Mouse (Mus musculus) splenic B cell, adult 2 months (primary cell): Measurements from ENCODE around the gene Dusp27.

Source experiments
- DNase-seq: peaks from one replicate; pipeline ENCODE4 v3.0.0-alpha.2; 2011; ENCODE audit warnings: low read depth, low spot score
- H3K27me3 ChIP-seq: 2 replicates; pipeline ENCODE4 v1.6.1; 2012; ENCODE audit warnings: mild to moderate bottlenecking, low read length, moderate library complexity, mixed read lengths; ENCODE audit not compliant: control insufficient read depth, poor library complexity, insufficient read depth, severe bottlenecking
- H3K36me3 ChIP-seq: 2 replicates; pipeline ENCODE4 v1.6.1; 2012; ENCODE audit warnings: mild to moderate bottlenecking, low read length, moderate library complexity, mixed read lengths; ENCODE audit not compliant: control insufficient read depth, poor library complexity, insufficient read depth, severe bottlenecking

The Dusp27 gene

GRCm38 (mm10) chr1:166127719-166128118 is at the start of gene Dusp27:
Dusp27 (minus strand) TSS chr1:166127922.
- DNase-seq: no peak
- H3K36me3 ChIP-seq: no peaks in the 10 kb centered on the region

GRCm38 (mm10) chr1:166173621-166174020 is 45.9 kb upstream of the Dusp27 start:
- DNase-seq: no peak
- H3K27me3 ChIP-seq: no peaks in the 10 kb centered on the region

More at GRCm38 (mm10) chr1:166127719-166128118, at the start of gene Dusp27:
- H3K27me3 ChIP-seq: no peaks in the 10 kb centered on the region

GRCm38 (mm10) chr1:166172992-166173391 is 45.3 kb upstream of the Dusp27 start:
- no peaks in the 10 kb centered on the region for H3K36me3 ChIP-seq
- no peak for DNase-seq
- no peaks in the 10 kb centered on the region for H3K27me3 ChIP-seq

More at GRCm38 (mm10) chr1:166173621-166174020, 45.9 kb upstream of the Dusp27 start:
- no peaks in the 10 kb centered on the region for H3K36me3 ChIP-seq

DNA sequence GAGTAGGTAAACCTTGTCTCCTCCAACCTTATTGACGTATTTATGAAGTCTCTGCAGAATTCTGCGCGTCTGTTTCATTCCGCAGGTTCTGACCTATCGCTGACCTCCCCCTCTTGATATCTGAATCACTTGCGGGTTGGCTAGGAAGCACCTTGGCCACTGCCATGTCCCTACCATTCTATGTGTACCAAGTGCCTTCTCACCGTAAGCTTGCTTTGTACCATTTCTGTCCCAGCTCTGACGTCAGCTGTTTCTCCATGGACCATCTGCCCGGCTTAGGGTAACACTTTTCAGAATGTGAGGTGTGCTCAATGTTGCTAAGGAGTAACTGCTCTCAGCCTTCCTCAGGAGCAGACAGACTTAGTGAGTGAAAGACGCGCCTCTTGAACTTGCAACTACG is 43.1 kb upstream of the Dusp27 start:
- H3K27me3 ChIP-seq: no peaks in the 10 kb centered on the region
- H3K36me3 ChIP-seq: no peaks in the 10 kb centered on the region
- no peak for DNase-seq

DNA sequence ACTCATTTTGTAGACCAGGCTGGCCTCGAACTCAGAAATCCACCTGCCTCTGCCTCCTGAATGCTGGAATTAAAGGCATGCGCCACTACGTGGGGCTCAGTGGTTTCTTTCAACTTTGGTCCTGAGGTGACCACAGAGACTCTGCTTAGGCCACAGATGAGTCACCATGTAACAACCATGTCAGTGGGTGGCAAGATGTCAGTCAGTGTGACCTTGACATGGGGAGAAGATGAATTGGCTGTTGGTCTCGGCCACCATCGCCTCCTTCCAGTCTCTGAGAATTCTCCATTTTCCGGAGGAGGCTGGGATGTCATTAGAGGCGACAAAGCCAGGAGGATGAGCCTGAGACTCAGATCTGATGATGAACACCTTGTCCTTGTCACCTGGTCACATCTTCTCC is 42.0 kb upstream of the Dusp27 start:
- Histone ChIP-seq H3K36me3 (no peaks in the 10 kb centered on the region), H3K27me3 (no peaks in the 10 kb centered on the region)
- no peak for DNase-seq

GRCm38 (mm10) chr1:166168017-166168416 is 40.3 kb upstream of the Dusp27 start:
- Histone ChIP-seq H3K36me3 (no peaks in the 10 kb centered on the region), H3K27me3 (no peaks in the 10 kb centered on the region)
- DNase-seq: no peak

- H3K36me3 ChIP-seq: no peaks in the 10 kb centered on the region
- no peak for DNase-seq
- no peaks in the 10 kb centered on the region for H3K27me3 ChIP-seq
Measured at GRCm38 (mm10) chr1:166167405-166167804, 39.7 kb upstream of the Dusp27 start.

GRCm38 (mm10) chr1:166165159-166165558 is 37.4 kb upstream of the Dusp27 start:
- Histone ChIP-seq H3K36me3 (no peaks in the 10 kb centered on the region), H3K27me3 (no peaks in the 10 kb centered on the region)
- DNase-seq: no peak

- no peaks in the 10 kb centered on the region for H3K36me3 ChIP-seq
- no peak for DNase-seq
- H3K27me3 ChIP-seq: no peaks in the 10 kb centered on the region
Measured at GRCm38 (mm10) chr1:166164580-166164979, 36.9 kb upstream of the Dusp27 start.

DNA sequence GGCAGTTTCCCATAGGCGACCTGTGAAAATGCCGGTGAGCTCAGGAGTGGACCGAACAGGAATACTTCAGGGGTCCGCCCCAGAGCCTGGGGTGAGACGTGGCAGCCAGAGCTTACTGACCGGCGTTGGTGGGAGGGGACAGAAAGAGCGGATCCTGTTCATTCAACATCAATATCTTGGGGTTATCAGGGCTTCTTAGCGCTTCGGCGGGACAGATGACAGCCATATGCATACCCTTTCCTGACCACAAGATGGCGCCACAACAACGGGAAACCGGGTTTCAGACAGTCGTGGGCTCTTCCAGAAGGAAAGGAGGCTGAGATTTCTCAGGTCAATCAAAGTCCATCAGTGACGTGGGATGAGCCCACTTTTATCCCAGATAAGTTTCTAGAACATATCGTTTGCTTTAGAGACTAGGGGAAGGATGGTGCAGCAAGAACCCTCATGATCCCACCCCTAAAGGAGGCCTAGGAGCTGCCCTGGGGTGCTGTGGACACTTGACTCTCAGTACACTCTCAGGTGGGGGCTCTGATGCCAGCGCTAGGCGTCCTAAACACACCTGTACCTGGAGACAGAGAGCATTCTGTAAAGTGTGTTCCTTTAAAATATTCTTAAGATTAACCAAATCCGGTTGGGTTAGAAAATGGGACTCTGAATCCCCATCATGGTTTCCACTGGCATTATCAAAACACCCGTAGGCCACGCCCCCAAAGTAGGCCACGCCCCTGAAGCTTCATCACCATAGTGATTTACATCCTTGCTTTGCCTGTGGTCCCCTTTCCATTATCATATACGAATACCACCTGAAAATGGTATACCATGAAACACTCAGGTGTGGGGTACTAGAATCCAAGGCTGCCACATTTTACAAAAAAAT is 33.1 kb upstream of the Dusp27 start:
- Histone ChIP-seq H3K27me3 (no peaks in the 10 kb centered on the region; the same call in 1 of the 2 replicates), H3K36me3 (no peaks in the 10 kb centered on the region)
- DNase-seq: peak; percentile 73

DNA sequence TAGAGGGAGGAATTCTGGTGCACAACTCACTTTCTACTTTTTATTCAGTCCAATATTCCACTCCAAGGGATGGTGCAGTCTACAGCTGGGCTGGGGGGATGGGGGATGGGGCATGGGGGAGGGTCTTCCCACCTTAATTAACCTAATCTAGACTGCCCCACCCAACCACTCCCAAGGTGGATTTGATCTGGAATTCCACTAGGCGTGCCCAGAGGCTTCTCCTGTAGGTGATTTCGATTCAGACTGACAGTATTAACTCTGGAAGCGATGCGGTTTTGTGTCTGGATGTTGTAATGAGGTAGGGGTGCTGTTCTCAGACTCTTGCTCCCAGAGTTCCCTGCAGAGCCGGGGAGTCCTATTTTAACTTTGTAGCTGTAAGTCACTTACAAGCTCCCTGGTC is 32.4 kb upstream of the Dusp27 start:
- no peaks in the 10 kb centered on the region for H3K36me3 ChIP-seq
- H3K27me3 ChIP-seq: no peaks in the 10 kb centered on the region; the same call in 1 of the 2 replicates
- DNase-seq: no peak

DNA sequence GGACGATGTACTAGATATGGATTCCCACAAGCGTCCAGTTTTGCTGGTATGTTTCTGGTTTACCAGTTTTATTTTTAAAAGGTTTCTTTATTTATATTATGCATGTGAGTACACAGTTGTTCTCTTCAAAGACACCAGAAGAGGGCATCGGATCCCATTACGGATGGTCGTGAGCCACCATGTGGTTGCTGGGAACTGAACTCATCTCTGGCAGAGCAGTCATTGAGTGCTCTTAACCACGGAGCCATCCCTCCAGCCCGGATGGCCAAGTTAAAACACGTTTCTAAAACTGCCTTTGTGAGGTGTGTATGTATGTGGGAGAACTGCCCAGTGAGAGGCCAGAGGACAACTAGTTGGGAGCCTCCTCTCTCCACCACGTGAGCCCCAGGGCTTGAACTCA is 30.9 kb upstream of the Dusp27 start:
- Histone ChIP-seq H3K27me3 (no peaks in the 10 kb centered on the region; the same call in 1 of the 2 replicates), H3K36me3 (no peaks in the 10 kb centered on the region)
- no peak for DNase-seq

- no peaks in the 10 kb centered on the region; the same call in 1 of the 2 replicates for H3K27me3 ChIP-seq
- H3K36me3 ChIP-seq: no peaks in the 10 kb centered on the region
- no peak for DNase-seq
Measured at GRCm38 (mm10) chr1:166157712-166158111, 30.0 kb upstream of the Dusp27 start.

GRCm38 (mm10) chr1:166155113-166155494 is 27.4 kb upstream of the Dusp27 start:
- no peaks in the 10 kb centered on the region; the same call in 1 of the 2 replicates for H3K27me3 ChIP-seq
- no peaks in the 10 kb centered on the region for H3K36me3 ChIP-seq
- DNase-seq: no peak

- Histone ChIP-seq H3K36me3 (no peaks in the 10 kb centered on the region), H3K27me3 (no peaks in the 10 kb centered on the region; the same call in 1 of the 2 replicates)
- peak; percentile 90 for DNase-seq
Measured at GRCm38 (mm10) chr1:166154162-166155112, 26.7 kb upstream of the Dusp27 start.
